Mouse (Mus musculus): ENCODE measurements at regions not wholly inside any gene's neighbourhood (a gene's known extent, or its start where the extent isn't known, plus 50 kb on each side); places are given as distances from the start of the nearest gene placed in this dataset.

GRCm38 (mm10) chr6:49769904-49770720 is 52.4 kb upstream of the Npy start:
- DNase-seq (ENCODE audit: low spot score) = no peak
